Mouse (Mus musculus) adrenal gland, adult 8-10 months (tissue): ENCODE data around the gene Kcp. TPM values are rescaled to one million over a fixed set of nuclear protein-coding genes. Genes with fewer than 3 reads are reported as not detected.

Experiments used
- total RNA-seq, 4 experiments: library from RNA; stranded (reverse); gene quantifications; 2 replicates each; pipeline ENCODE4 v1.2.4; 2022

Gene Kcp
- total RNA-seq, 4 experiments from 2014 or later, result 1.7 to 2.5 (median 1.8) TPM

Other genes with a start within 250 kb of the Kcp start
- 1 to 10 TPM; 4.6 to 9.3 (median 7.7) TPM for gene Hilpda, start 235.5 kb downstream of the Kcp start, total RNA-seq
- gene Fam71f2, start 228.4 kb downstream of the Kcp start, total RNA-seq, result under 1 TPM in 1 of 4 experiments, not detected in 3; 0.23 TPM
- not detected for gene Fam71f1, start 188.8 kb downstream of the Kcp start, total RNA-seq
- gene Calu, start 159.9 kb downstream of the Kcp start, total RNA-seq, result 100 to 1,000 TPM; 121 to 136 (median 126) TPM
- not detected for gene Opn1sw, start 119.5 kb downstream of the Kcp start, total RNA-seq
- gene Ccdc136, start 111.6 kb downstream of the Kcp start, total RNA-seq, result 10 to 100 TPM in 1 of 4 experiments, 1 to 10 TPM in 3; 4.4 to 13.1 (median 5.7) TPM
- 1 to 10 TPM; 2.9 to 8.6 (median 5.2) TPM for gene Flnc, start 74.7 kb downstream of the Kcp start, total RNA-seq
- 100 to 1,000 TPM; 218 to 251 (median 230) TPM for gene Atp6v1f, start 40.2 kb downstream of the Kcp start, total RNA-seq
- 1 to 10 TPM in 1 of 4 experiments, under 1 TPM in 2, not detected in 1; 0.38 to 1.5 (median 0.91) TPM for gene Atp6v1fnb, start 36.5 kb downstream of the Kcp start, total RNA-seq
- gene Irf5, start 18.7 kb upstream of the Kcp start, total RNA-seq, result 1 to 10 TPM; 5.1 to 7.8 (median 7.7) TPM
- gene Tnpo3, start 101.9 kb upstream of the Kcp start, total RNA-seq, result 10 to 100 TPM; 48.3 to 65.6 (median 61.3) TPM
- 1 to 10 TPM; 2.7 to 4.9 (median 3.8) TPM for gene Tspan33, start 186.3 kb upstream of the Kcp start, total RNA-seq
- 10 to 100 TPM; 43.4 to 55.3 (median 50.2) TPM for gene Smo, start 227.6 kb upstream of the Kcp start, total RNA-seq